Mouse (Mus musculus) kidney, adult 2 months (tissue): ENCODE measurements around the gene Clcnkb.

Experiments
- CTCF ChIP-seq: fragments of 200-500 bp; conservative IDR thresholded peaks from 2 replicates; pipeline ENCODE4 v1.5.1; 2011; ENCODE audit warnings: low read depth, mild to moderate bottlenecking, control low read depth, low read length, moderate library complexity, mixed read lengths; ENCODE audit not compliant: insufficient read depth, insufficient read length
- POLR2A ChIP-seq: fragments of 200-500 bp; IDR thresholded peaks from one replicate; pipeline ENCODE4 v1.6.1; 2011; ENCODE audit warnings: low read depth, low read length, control low read depth

GRCm38 (mm10) chr4:141357811-141358210 lies 58.0 kb downstream of the Clcnkb start:
- TF ChIP-seq POLR2A (no peak), CTCF (no peak)
